Mouse (Mus musculus) cortical plate, adult 2 months (tissue): ENCODE measurements around the gene Basp1.

Source experiments
- CTCF ChIP-seq: fragments of 200-500 bp; IDR thresholded peaks from 2 replicates; pipeline ENCODE4 v1.5.1; 2011; ENCODE audit warnings: mild to moderate bottlenecking, control low read depth, low read length; ENCODE audit not compliant: insufficient read depth; ENCODE audit errors: extremely low read depth
- POLR2A ChIP-seq: fragments of 200-500 bp; IDR thresholded peaks from 2 replicates; pipeline ENCODE4 v1.6.1; 2011; ENCODE audit warnings: mild to moderate bottlenecking, low read length, control low read depth; ENCODE audit not compliant: insufficient read depth; ENCODE audit errors: extremely low read depth

GRCm38 (mm10) chr15:25444208-25444607, 30.6 kb upstream of the Basp1 start:
- TF ChIP-seq POLR2A (no peak), CTCF (no peak)
